Mouse (Mus musculus): Measurements from ENCODE around the gene Zc3h14. TPM values are rescaled to one million over a fixed set of nuclear protein-coding genes. Genes with fewer than 3 reads are reported as not detected.

The Zc3h14 gene
- polyA plus RNA-seq, 1 experiment from 2014 or later = 47.7 TPM

DNA sequence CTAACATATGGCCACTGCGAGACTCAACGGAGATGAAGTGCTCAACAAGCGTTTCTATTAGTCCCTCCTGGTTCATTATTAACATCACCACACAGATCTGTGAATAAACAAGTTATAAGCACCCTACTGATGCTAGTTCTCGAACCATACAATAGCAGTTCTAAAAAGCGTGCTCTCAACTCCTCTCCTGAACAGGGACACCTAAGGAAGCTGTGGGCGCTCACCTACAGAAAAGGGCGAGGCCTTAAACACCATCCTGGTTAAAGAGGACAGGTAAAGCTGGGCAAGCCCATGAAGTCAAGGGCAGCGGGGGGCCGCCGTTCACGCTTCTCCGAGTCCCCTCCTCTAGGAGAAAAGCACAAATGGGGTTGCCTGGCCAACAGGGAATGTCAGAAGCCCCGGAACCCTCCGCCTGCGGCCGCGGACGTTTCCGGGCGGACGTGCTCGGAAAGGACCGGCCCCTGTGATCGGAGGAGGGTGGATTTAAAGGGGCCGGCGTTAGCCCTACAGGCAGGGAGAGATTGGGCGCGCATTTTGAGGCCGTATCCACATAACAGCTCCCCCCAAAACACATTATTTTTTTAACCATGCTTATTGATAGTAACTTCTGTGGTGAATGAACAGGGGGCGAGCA, 12.4 kb upstream of the Zc3h14 start:
- peak overlapping the region; percentile 83; the same call in 1 of the 2 replicates for H3K27ac ChIP-seq (replicated peaks)

DNA sequence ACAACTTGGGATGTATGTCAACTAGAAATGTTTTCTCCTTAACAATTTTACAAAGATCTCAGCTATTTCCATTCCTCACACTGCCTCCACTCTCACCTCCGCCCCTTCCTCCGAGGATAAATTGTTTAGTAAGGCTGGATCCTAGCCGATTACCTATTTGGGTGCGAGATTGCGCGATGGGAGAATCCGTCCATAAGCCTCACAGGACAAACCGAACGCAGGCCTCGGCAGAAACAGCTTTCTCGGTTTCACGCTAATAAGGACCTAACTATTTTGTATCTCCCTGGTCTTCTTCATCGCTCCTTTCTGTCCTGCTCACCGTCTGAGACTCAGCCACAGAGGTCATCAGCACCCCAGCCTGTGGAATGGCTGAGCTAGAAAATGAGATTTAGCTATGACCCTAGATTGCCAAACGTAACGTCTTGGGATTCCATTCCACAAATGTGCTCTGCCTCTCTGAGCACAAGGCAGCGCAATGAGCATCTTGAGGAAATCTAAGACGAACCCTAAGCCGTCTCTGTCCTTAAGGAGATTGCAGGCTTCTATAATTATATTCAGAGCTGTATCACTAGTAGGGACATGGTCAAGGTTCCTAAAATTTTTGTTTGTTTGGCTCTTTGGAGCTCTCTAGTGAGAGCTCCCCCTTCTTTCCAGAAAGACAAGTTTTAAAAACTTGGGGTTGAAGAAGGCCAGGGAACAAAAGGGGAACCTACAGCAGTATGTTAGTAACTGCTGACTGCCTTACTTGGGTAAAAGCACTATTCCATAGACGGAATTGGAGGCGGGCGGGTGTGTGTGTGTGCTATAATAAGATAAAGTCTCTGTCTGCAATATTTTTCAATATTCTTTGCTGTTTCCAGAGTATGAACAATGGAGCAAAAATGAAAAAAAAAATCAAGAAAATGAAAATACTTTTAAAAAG, 11.6 kb upstream of the Zc3h14 start:
- Histone ChIP-seq H3K4me1 (replicated peaks; ENCODE audit: control insufficient read depth, insufficient read depth) (peaks cover 5% of the 10 kb centered on the region), H3K4me3 (ENCODE audit: low read depth, low read length) (peak overlapping the region; percentile 71), H3K27me3 (ENCODE audit: control insufficient read depth, insufficient read depth, low read length) (no peaks in the 10 kb centered on the region), H3K27ac (replicated peaks) (peak overlapping the region; percentile 59; the same call in 1 of the 2 replicates), H3K9ac (ENCODE audit: low read length) (peak overlapping the region; percentile 76), H3K9me3 (ENCODE audit: control insufficient read depth, low read length) (no peaks in the 10 kb centered on the region), H3K36me3 (ENCODE audit: control insufficient read depth, insufficient read depth, low read length) (no peaks in the 10 kb centered on the region), H3K4me2 (replicated peaks; ENCODE audit: low read depth) (peak overlapping the region; percentile 80)
- DNase-seq (ENCODE audit: low spot score) (no peak), ATAC-seq (ENCODE audit: low FRiP score, low TSS enrichment) (no peak)
- WGBS = 10% methylated on average over 22 of the region's 22 CpGs
- no peak for TF ChIP-seq CTCF (IDR thresholded peaks at IDR 0.05; ENCODE audit: low read depth)
- TF ChIP-seq EP300 (optimal IDR thresholded peaks at IDR 0.05) = no peak

More for the DNA sequence above, 12.4 kb upstream of the Zc3h14 start:
- TF ChIP-seq CTCF (IDR thresholded peaks at IDR 0.05; ENCODE audit: low read depth) = peak; percentile 24
- no peak for TF ChIP-seq EP300 (optimal IDR thresholded peaks at IDR 0.05)
- Histone ChIP-seq H3K4me3 (ENCODE audit: low read depth, low read length) (peak overlapping the region; percentile 71), H3K9me3 (ENCODE audit: control insufficient read depth, low read length) (no peaks in the 10 kb centered on the region), H3K9ac (ENCODE audit: low read length) (peak overlapping the region; percentile 76), H3K4me1 (replicated peaks; ENCODE audit: control insufficient read depth, insufficient read depth) (peaks cover 5% of the 10 kb centered on the region), H3K36me3 (ENCODE audit: control insufficient read depth, insufficient read depth, low read length) (no peaks in the 10 kb centered on the region), H3K4me2 (replicated peaks; ENCODE audit: low read depth) (peak overlapping the region; percentile 80), H3K27me3 (ENCODE audit: control insufficient read depth, insufficient read depth, low read length) (no peaks in the 10 kb centered on the region)
- under 1% methylated on average over 30 of the region's 30 CpGs for WGBS
- peak; percentile 88 for DNase-seq (ENCODE audit: low spot score)
- ATAC-seq (ENCODE audit: low FRiP score, low TSS enrichment) = peak; percentile 89

DNA sequence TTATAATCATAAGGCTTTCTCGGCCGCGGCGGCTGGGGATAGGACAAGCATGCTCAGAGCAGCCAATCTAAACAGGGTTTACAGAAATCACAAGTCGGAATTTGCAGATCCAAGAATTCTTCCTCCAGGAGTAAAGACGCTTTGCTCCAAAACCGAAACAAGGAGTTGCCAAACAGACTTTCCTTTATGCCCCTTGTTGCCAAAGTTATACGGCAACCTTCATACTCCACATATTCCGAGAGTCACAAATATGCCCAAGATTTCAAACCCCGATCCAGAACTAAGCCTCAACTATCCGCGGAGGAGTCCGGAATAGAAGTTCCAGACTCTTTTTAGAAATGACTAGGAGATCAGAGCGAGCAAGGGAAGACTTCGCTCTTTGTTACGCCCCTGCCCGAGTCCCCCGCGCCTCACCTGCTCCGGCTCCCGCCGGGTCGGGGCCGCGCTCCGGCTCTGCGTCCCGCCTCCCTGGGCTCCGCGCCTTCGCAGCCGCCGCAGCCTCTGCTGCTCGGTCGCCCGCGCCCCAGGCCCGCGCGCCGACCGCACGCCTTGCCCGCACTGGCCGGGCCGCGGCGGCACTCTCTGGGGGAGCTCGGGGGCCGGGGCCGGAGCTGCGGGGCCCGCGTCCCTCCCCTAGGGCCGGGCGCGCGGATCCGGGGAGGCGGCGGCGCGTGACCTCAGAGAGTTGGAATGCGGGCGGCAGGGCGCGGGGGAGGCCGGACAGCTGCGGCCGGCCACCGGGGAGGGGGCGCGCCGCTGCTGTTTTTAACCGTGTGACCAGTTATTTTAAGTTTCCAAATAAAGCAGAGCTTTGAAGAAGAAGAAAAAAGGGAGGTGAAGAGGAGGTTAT, 9.6 kb upstream of the Zc3h14 start, which contains the start of gene Ptpn21:
TSS of gene Ptpn21 (minus strand) at position 455 of the 850 bp plus-strand sequence.
- H3K9me3 ChIP-seq (ENCODE audit: control insufficient read depth, low read length) = no peaks in the 10 kb centered on the region
- peak within 1 kb of the TSS; percentile 86 for H3K4me3 ChIP-seq (ENCODE audit: low read depth, low read length)
- H3K27me3 ChIP-seq (ENCODE audit: control insufficient read depth, insufficient read depth, low read length) = no peaks in the 10 kb centered on the region
- under 1% methylated on average over 72 of the region's 75 CpGs for WGBS
- no peak for TF ChIP-seq CTCF (IDR thresholded peaks at IDR 0.05; ENCODE audit: low read depth)
- TF ChIP-seq EP300 (optimal IDR thresholded peaks at IDR 0.05) = no peak
- ATAC-seq (ENCODE audit: low FRiP score, low TSS enrichment) = peak; percentile 74
- peaks cover 5% of the 10 kb centered on the region for H3K4me1 ChIP-seq (replicated peaks; ENCODE audit: control insufficient read depth, insufficient read depth)
- peak within 1 kb of the TSS; percentile 66 for H3K4me2 ChIP-seq (replicated peaks; ENCODE audit: low read depth)
- peak within 1 kb of the TSS; percentile 96 for H3K9ac ChIP-seq (ENCODE audit: low read length)
- peak within 1 kb of the TSS; percentile 95 for H3K27ac ChIP-seq (replicated peaks)
- H3K36me3 ChIP-seq (ENCODE audit: control insufficient read depth, insufficient read depth, low read length) = no peaks in the 10 kb centered on the region
- DNase-seq (ENCODE audit: low spot score) = peak; percentile 80

DNA sequence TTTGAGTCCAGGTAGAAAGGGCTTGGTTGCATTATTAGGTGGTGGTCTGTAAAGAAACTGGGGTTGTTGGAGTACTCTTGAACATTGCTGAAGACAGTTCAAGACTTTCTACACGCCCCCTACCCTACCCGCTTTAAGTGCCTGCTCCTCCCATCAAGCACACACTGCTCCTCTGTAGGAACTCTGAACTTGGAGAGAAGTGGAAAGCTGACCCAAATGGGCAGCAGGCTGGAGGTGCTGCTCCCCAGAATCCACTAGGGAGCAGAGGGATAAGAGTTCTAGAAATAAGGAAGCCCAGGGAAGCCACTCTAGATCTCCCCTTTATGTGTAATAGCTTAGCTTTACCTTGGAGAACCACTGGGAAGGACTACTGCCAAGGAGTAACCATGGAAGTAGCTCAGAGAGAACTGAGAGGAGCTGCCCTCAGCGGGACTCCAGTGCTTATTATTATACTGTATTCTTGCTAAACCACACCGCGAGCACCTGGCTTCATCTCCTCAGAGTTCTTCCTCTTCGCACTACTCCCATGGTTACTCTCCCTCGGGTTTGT, 8.9 kb upstream of the Zc3h14 start:
- Histone ChIP-seq H3K9ac (ENCODE audit: low read length) (peak overlapping the region; percentile 96), H3K4me1 (replicated peaks; ENCODE audit: control insufficient read depth, insufficient read depth) (peaks cover 5% of the 10 kb centered on the region), H3K27me3 (ENCODE audit: control insufficient read depth, insufficient read depth, low read length) (no peaks in the 10 kb centered on the region), H3K4me2 (replicated peaks; ENCODE audit: low read depth) (peak overlapping the region; percentile 66), H3K27ac (replicated peaks) (peak overlapping the region; percentile 95), H3K4me3 (ENCODE audit: low read depth, low read length) (peak overlapping the region; percentile 86), H3K36me3 (ENCODE audit: control insufficient read depth, insufficient read depth, low read length) (no peaks in the 10 kb centered on the region), H3K9me3 (ENCODE audit: control insufficient read depth, low read length) (no peaks in the 10 kb centered on the region)
- 10% methylated on average over 7 of the region's 7 CpGs for WGBS
- TF ChIP-seq EP300 (optimal IDR thresholded peaks at IDR 0.05) = no peak
- TF ChIP-seq CTCF (IDR thresholded peaks at IDR 0.05; ENCODE audit: low read depth) = no peak
- peak; percentile 8; the same call in 1 of the 2 replicates for ATAC-seq (ENCODE audit: low FRiP score, low TSS enrichment)
- no peak for DNase-seq (ENCODE audit: low spot score)

DNA sequence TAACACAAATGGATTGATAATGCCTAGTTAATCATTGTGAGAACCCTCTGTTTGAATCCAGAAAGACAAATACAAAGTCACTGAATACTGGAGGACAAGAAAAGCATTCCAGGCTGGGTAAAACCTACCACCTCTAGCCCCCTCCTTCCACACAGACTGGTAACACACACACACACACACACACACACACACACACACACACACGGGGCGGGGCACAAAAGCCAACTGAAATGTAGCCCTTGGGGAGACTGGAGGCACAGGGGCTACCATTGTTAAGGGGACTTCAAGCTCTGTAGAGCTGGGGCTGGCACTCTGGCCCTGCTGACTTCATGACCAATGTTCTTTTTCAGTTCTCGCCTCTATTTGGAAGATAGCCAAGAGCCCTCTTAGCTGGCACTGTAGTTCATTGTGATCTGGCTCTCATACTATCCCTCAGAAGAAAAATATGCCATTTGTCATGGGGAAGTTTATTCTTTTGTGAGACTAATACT, 5.7 kb upstream of the Zc3h14 start:
- 3% methylated on average over 3 of the region's 3 CpGs for WGBS
- H3K4me3 ChIP-seq (ENCODE audit: low read depth, low read length) = no peak overlapping the region
- ATAC-seq (ENCODE audit: low FRiP score, low TSS enrichment) = peak; percentile 72
- no peaks in the 10 kb centered on the region for H3K36me3 ChIP-seq (ENCODE audit: control insufficient read depth, insufficient read depth, low read length)
- H3K27ac ChIP-seq (replicated peaks) = peak overlapping the region; percentile 36
- TF ChIP-seq CTCF (IDR thresholded peaks at IDR 0.05; ENCODE audit: low read depth) = no peak
- no peak for TF ChIP-seq EP300 (optimal IDR thresholded peaks at IDR 0.05)
- H3K27me3 ChIP-seq (ENCODE audit: control insufficient read depth, insufficient read depth, low read length) = no peaks in the 10 kb centered on the region
- no peak overlapping the region for H3K9ac ChIP-seq (ENCODE audit: low read length)
- H3K4me1 ChIP-seq (replicated peaks; ENCODE audit: control insufficient read depth, insufficient read depth) = peaks cover 5% of the 10 kb centered on the region; the same call in 1 of the 2 replicates
- DNase-seq (ENCODE audit: low spot score) = peak; percentile 71
- no peaks in the 10 kb centered on the region for H3K9me3 ChIP-seq (ENCODE audit: control insufficient read depth, low read length)
- no peak overlapping the region for H3K4me2 ChIP-seq (replicated peaks; ENCODE audit: low read depth)
